Mouse (Mus musculus) cortical plate, adult 2 months (tissue): Measurements from ENCODE around the gene Abhd4.

Source experiments
- CTCF ChIP-seq: fragments of 200-500 bp; IDR thresholded peaks from 2 replicates; pipeline ENCODE4 v1.5.1; 2011; ENCODE audit warnings: mild to moderate bottlenecking, control low read depth, low read length; ENCODE audit not compliant: insufficient read depth; ENCODE audit errors: extremely low read depth
- POLR2A ChIP-seq: fragments of 200-500 bp; IDR thresholded peaks from 2 replicates; pipeline ENCODE4 v1.6.1; 2011; ENCODE audit warnings: mild to moderate bottlenecking, low read length, control low read depth; ENCODE audit not compliant: insufficient read depth; ENCODE audit errors: extremely low read depth

- TF ChIP-seq CTCF (no peak), POLR2A (no peak)
Observed at GRCm38 (mm10) chr14:54235825-54236540, 18.0 kb upstream of the Abhd4 start.
